Mouse (Mus musculus) Muller cell, postnatal 12 days (primary cell): ENCODE results near the gene Atp2a1.
A peak's percentile ranks its signal among the peaks of the same experiment; 100 is the strongest.

ENCODE experiments used
- DNase-seq: peaks from one replicate; pipeline ENCODE4 v3.0.0-alpha.2; 2015; ENCODE audit errors: inconsistent ontology term

The Atp2a1 gene

GRCm38 (mm10) chr7:126452244-126452643 is 10.7 kb downstream of the Atp2a1 start:
- no peak for DNase-seq

GRCm38 (mm10) chr7:126450641-126451040 is 12.3 kb downstream of the Atp2a1 start:
- DNase-seq: no peak

GRCm38 (mm10) chr7:126449991-126450390 is 12.9 kb downstream of the Atp2a1 start:
- DNase-seq: no peak

GRCm38 (mm10) chr7:126448481-126448880 is 14.4 kb downstream of the Atp2a1 start:
- no peak for DNase-seq

GRCm38 (mm10) chr7:126446217-126446616 is 16.7 kb downstream of the Atp2a1 start:
- no peak for DNase-seq

GRCm38 (mm10) chr7:126445104-126445815 is 17.6 kb downstream of the Atp2a1 start:
- no peak for DNase-seq

- no peak for DNase-seq
Measured at GRCm38 (mm10) chr7:126444536-126444935, 18.4 kb downstream of the Atp2a1 start.

GRCm38 (mm10) chr7:126443997-126444396 is 18.9 kb downstream of the Atp2a1 start:
- no peak for DNase-seq

GRCm38 (mm10) chr7:126440134-126440533 is 22.8 kb downstream of the Atp2a1 start:
- DNase-seq: no peak

GRCm38 (mm10) chr7:126436851-126437250 is 26.1 kb downstream of the Atp2a1 start:
- peak; percentile 46 for DNase-seq

- DNase-seq: no peak
Measured at GRCm38 (mm10) chr7:126435801-126436200, 27.1 kb downstream of the Atp2a1 start.

- DNase-seq: no peak
Measured at GRCm38 (mm10) chr7:126434726-126435125, 28.2 kb downstream of the Atp2a1 start.

GRCm38 (mm10) chr7:126430167-126430566 is 32.7 kb downstream of the Atp2a1 start:
- no peak for DNase-seq

- DNase-seq: no peak
Measured at GRCm38 (mm10) chr7:126429503-126429898, 33.4 kb downstream of the Atp2a1 start.

GRCm38 (mm10) chr7:126428631-126429502 is 34.0 kb downstream of the Atp2a1 start, which contains the start of gene Rabep2:
Rabep2 (plus strand) TSS chr7:126428759.
- DNase-seq: peak; percentile 97

- DNase-seq: no peak
Measured at GRCm38 (mm10) chr7:126428154-126428553, 34.8 kb downstream of the Atp2a1 start.

GRCm38 (mm10) chr7:126427323-126427860 is 35.5 kb downstream of the Atp2a1 start:
- peak; percentile 18 for DNase-seq

- DNase-seq: no peak
Measured at GRCm38 (mm10) chr7:126424161-126424560, 38.7 kb downstream of the Atp2a1 start.

- no peak for DNase-seq
Measured at GRCm38 (mm10) chr7:126421756-126422155, 41.2 kb downstream of the Atp2a1 start.

- peak; percentile 56 for DNase-seq
Measured at GRCm38 (mm10) chr7:126418496-126418895, 44.4 kb downstream of the Atp2a1 start.

GRCm38 (mm10) chr7:126417606-126418005 is 45.3 kb downstream of the Atp2a1 start:
- no peak for DNase-seq

- no peak for DNase-seq
Measured at GRCm38 (mm10) chr7:126417045-126417444, 45.9 kb downstream of the Atp2a1 start.
